Mouse (Mus musculus) limb, embryonic 10.5 days (tissue): ENCODE data around the gene Adgrg3. TPM values are rescaled to one million over a fixed set of nuclear protein-coding genes. Genes with fewer than 3 reads are reported as not detected.

Source experiments
- DNase-seq: peaks from one replicate; pipeline ENCODE4 v3.0.0-alpha.2; 2017; ENCODE audit warnings: low spot score
- H3K27ac ChIP-seq: fragments of 300-500 bp; sonication (generic); 2 replicates; pipeline ENCODE4 v1.5.1; 2016; ENCODE audit warnings: mild to moderate bottlenecking
- H3K27me3 ChIP-seq: fragments of 300-500 bp; sonication (generic); 2 replicates; pipeline ENCODE4 v1.6.1; 2016; ENCODE audit warnings: low read depth, mild to moderate bottlenecking; ENCODE audit not compliant: poor library complexity, severe bottlenecking
- H3K36me3 ChIP-seq: fragments of 300-500 bp; sonication (generic); 2 replicates; pipeline ENCODE4 v1.6.1; 2016; ENCODE audit warnings: mild to moderate bottlenecking, moderate library complexity
- H3K4me1 ChIP-seq: fragments of 300-500 bp; sonication (generic); 2 replicates; pipeline ENCODE4 v1.6.1; 2016
- H3K4me3 ChIP-seq: fragments of 300-500 bp; sonication (generic); 2 replicates; pipeline ENCODE4 v1.5.1; 2016; ENCODE audit warnings: mild to moderate bottlenecking, moderate library complexity
- H3K9me3 ChIP-seq: fragments of 300-500 bp; sonication (generic); replicated peaks from 2 replicates; pipeline ENCODE4 v1.6.1; 2016; ENCODE audit warnings: mild to moderate bottlenecking
- WGBS: fragments of 180-500 bp; shearing (Covaris S2); methylation state at CpG from one replicate; pipeline ENCODE4 v1.1.7; 2016; 5-methylcytosine and 5-hydroxymethylcytosine counted together
- polyA plus RNA-seq: library from polyadenylated mRNA; unstranded; fragments of >200 nt; fragmentation: Nextera tagmentation; extraction: Ambion mirVana; gene quantifications from 2 replicates; pipeline ENCODE4 v1.2.1, GENCODE M21; 2016

The Adgrg3 gene
- polyA plus RNA-seq, 1 experiment from 2014 or later = 3.4 TPM

- H3K4me1 ChIP-seq = peaks cover 20% of the 10 kb centered on the region
- H3K4me3 ChIP-seq = no peak overlapping the region
- no peak overlapping the region for H3K27ac ChIP-seq
- no peak for DNase-seq
- no peaks in the 10 kb centered on the region for H3K27me3 ChIP-seq
- no peaks in the 10 kb centered on the region for H3K9me3 ChIP-seq
- 92% methylated on average over 4 of the region's 4 CpGs for WGBS
- H3K36me3 ChIP-seq = peaks cover 16% of the 10 kb centered on the region
Observed at GRCm38 (mm10) chr8:95079305-95079704, 61.8 kb downstream of the Adgrg3 start.

GRCm38 (mm10) chr8:95080381-95081341 lies 63.2 kb downstream of the Adgrg3 start, which contains the start of gene Katnb1:
TSS of gene Katnb1 (plus strand) at chr8:95081186.
- H3K27me3 ChIP-seq = no peaks in the 10 kb centered on the region
- peak; percentile 93 for DNase-seq
- under 1% methylated on average over 47 of the region's 47 CpGs for whole genome bisulfite sequencing

GRCm38 (mm10) chr8:95081650-95082049 lies 64.2 kb downstream of the Adgrg3 start:
- H3K4me3 ChIP-seq = peak overlapping the region; percentile 81
- WGBS = 16% methylated on average over 11 of the region's 11 CpGs
- peaks cover 20% of the 10 kb centered on the region for H3K4me1 ChIP-seq
- peaks cover 37% of the 10 kb centered on the region for H3K36me3 ChIP-seq
- H3K9me3 ChIP-seq = no peaks in the 10 kb centered on the region
- no peaks in the 10 kb centered on the region for H3K27me3 ChIP-seq
- DNase-seq = no peak
- H3K27ac ChIP-seq = peak overlapping the region; percentile 87

More at GRCm38 (mm10) chr8:95080381-95081341, 63.2 kb downstream of the Adgrg3 start, which contains the start of gene Katnb1:
- H3K27ac ChIP-seq = peak within 1 kb of the TSS; percentile 87
- no peaks in the 10 kb centered on the region for H3K9me3 ChIP-seq
- H3K36me3 ChIP-seq = peaks cover 30% of the 10 kb centered on the region
- H3K4me1 ChIP-seq = peaks cover 20% of the 10 kb centered on the region
- peak within 1 kb of the TSS; percentile 81 for H3K4me3 ChIP-seq

- H3K36me3 ChIP-seq = peaks cover 63% of the 10 kb centered on the region
Observed at GRCm38 (mm10) chr8:95084261-95084660, 66.8 kb downstream of the Adgrg3 start.

GRCm38 (mm10) chr8:95084744-95085431 lies 67.4 kb downstream of the Adgrg3 start:
- Histone ChIP-seq H3K9me3 (no peaks in the 10 kb centered on the region), H3K27ac (no peak overlapping the region), H3K36me3 (peaks cover 67% of the 10 kb centered on the region), H3K27me3 (no peaks in the 10 kb centered on the region), H3K4me3 (no peak overlapping the region), H3K4me1 (peaks cover 19% of the 10 kb centered on the region)
- DNase-seq = no peak
- WGBS = 86% methylated on average over 10 of the region's 10 CpGs

More at GRCm38 (mm10) chr8:95084261-95084660, 66.8 kb downstream of the Adgrg3 start:
- no peak overlapping the region for H3K27ac ChIP-seq
- H3K4me3 ChIP-seq = no peak overlapping the region
- no peak for DNase-seq
- no peaks in the 10 kb centered on the region for H3K27me3 ChIP-seq
- WGBS = 92% methylated on average over 4 of the region's 4 CpGs
- H3K4me1 ChIP-seq = peaks cover 20% of the 10 kb centered on the region
- H3K9me3 ChIP-seq = no peaks in the 10 kb centered on the region

GRCm38 (mm10) chr8:95085432-95086141 lies 68.1 kb downstream of the Adgrg3 start:
- peaks cover 74% of the 10 kb centered on the region for H3K36me3 ChIP-seq
- no peak overlapping the region for H3K4me3 ChIP-seq
- H3K4me1 ChIP-seq = peaks cover 15% of the 10 kb centered on the region
- WGBS = 89% methylated on average over 7 of the region's 7 CpGs
- H3K27ac ChIP-seq = no peak overlapping the region
- no peaks in the 10 kb centered on the region for H3K27me3 ChIP-seq
- no peaks in the 10 kb centered on the region for H3K9me3 ChIP-seq
- no peak for DNase-seq

GRCm38 (mm10) chr8:95093574-95093973 lies 76.1 kb downstream of the Adgrg3 start:
- H3K36me3 ChIP-seq = peaks cover 95% of the 10 kb centered on the region
- H3K27me3 ChIP-seq = no peaks in the 10 kb centered on the region
- 89% methylated on average over 4 of the region's 4 CpGs for WGBS
- no peaks in the 10 kb centered on the region for H3K9me3 ChIP-seq
- DNase-seq = no peak
- H3K4me1 ChIP-seq = no peaks in the 10 kb centered on the region
- no peak overlapping the region for H3K4me3 ChIP-seq
- no peak overlapping the region for H3K27ac ChIP-seq

Other genes with a start within 250 kb of the Adgrg3 start
- gene Cx3cl1, start 245.7 kb upstream of the Adgrg3 start, polyA plus RNA-seq = 2.7 and 5.3 TPM in 2 replicates
- not detected in 2 replicates for gene Ccl17, start 207.2 kb upstream of the Adgrg3 start, polyA plus RNA-seq
- 51.2 and 65.5 TPM in 2 replicates for gene Coq9, start 179.4 kb upstream of the Adgrg3 start, polyA plus RNA-seq
- 195 and 198 TPM in 2 replicates for gene Ciapin1, start 179.3 kb upstream of the Adgrg3 start, polyA plus RNA-seq
- gene Polr2c, start 160.2 kb upstream of the Adgrg3 start, polyA plus RNA-seq = 201 and 208 TPM in 2 replicates
- 23.4 and 33.1 TPM in 2 replicates for gene Dok4, start 141.4 kb upstream of the Adgrg3 start, polyA plus RNA-seq
- 27.0 and 32.3 TPM in 2 replicates for gene Ccdc102a, start 99.6 kb upstream of the Adgrg3 start, polyA plus RNA-seq
- gene Adgrg5, start 94.0 kb upstream of the Adgrg3 start, polyA plus RNA-seq = 0.18 and 0.74 TPM in 2 replicates
- 7.0 and 11.6 TPM in 2 replicates for gene Adgrg1, start 42.9 kb upstream of the Adgrg3 start, polyA plus RNA-seq
- 0.23 TPM in 2 replicates for gene Drc7, start 37.4 kb downstream of the Adgrg3 start, polyA plus RNA-seq
- 29.4 and 33.3 TPM in 2 replicates for gene Katnb1, start 63.5 kb downstream of the Adgrg3 start, polyA plus RNA-seq
- gene Kifc3, start 185.1 kb downstream of the Adgrg3 start, polyA plus RNA-seq = 10.8 and 13.2 TPM in 2 replicates